Mouse (Mus musculus): ENCODE data around the gene Llgl2.

Gene Llgl2

DNA sequence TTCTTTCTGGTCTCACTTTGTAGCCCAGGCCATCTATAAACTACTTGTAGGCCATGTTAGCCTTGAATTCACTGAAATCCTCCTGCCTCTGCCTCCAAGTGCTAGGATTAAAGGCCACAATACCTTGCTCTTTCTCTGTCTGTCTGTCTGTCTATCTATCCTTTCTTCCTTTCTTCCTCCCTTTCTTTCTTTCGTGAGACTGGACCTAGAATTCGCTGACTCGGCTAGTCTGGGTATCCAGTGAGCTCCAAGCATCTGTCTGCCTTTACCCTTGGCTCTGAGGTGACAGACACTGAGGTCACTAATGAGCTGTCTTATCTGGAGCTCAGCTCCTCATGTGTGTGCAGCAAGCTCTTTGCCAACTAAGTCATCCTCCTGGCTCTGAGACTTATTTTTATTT lies 52.1 kb downstream of the Llgl2 start:
- DNase-seq (ENCODE audit: low read depth in 1 of 2, low spot score in 2 of 2): no peak

GRCm38 (mm10) chr11:115876438-115876837 lies 52.6 kb downstream of the Llgl2 start:
- DNase-seq (ENCODE audit: low read depth in 1 of 2, low spot score in 2 of 2): no peak

GRCm38 (mm10) chr11:115877174-115877755 lies 53.4 kb downstream of the Llgl2 start:
- DNase-seq (ENCODE audit: low read depth in 1 of 2, low spot score in 2 of 2): no peak

- DNase-seq (ENCODE audit: low read depth in 1 of 2, low spot score in 2 of 2): no peak
Measured at GRCm38 (mm10) chr11:115878071-115878470, 54.2 kb downstream of the Llgl2 start.

GRCm38 (mm10) chr11:115881002-115881401 lies 57.2 kb downstream of the Llgl2 start:
- no peak for DNase-seq (ENCODE audit: low read depth in 1 of 2, low spot score in 2 of 2)

- DNase-seq (ENCODE audit: low read depth in 1 of 2, low spot score in 2 of 2): no peak
Measured at GRCm38 (mm10) chr11:115883251-115883650, 59.4 kb downstream of the Llgl2 start.

DNA sequence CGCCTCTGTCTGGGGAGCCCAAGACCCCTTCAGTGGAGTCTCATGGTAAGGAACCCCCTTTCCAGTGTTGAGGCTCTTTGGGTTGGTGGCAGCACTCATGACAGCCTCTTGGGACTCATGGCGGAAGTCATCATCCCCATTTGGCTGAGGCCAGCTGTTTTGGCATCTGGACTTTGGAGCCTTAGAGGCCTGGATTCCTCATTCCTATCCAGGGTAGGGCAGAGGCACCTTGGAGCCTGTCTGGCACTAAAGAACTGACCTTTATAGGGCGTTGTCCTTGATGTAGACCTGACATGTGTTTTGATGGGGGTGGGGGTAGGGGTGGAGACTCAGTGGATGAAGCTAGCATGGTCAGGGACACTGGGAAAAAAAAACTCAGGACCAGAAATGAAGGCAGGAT lies 60.5 kb downstream of the Llgl2 start:
- DNase-seq (ENCODE audit: low read depth in 1 of 2, low spot score in 2 of 2): no peak

DNA sequence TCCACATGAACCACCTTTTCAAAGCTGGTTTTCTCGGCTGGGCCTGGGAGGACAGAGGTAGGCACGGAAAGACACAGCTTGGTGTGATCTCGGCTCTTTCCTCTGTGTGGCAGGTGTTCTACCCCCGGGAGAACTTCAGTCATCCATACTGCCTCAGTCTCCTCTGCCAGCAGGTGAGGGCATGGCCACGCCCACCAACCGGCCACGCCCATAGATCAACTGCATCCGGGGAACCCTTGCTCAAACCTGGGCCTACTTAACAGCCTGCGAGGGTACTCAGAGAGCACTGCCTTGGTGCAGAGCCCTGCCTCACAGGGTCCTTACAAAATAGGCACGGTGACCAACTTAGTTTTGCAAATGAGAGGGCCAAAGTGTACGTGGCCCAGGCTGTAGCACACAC lies 61.4 kb downstream of the Llgl2 start:
- DNase-seq (ENCODE audit: low read depth in 1 of 2, low spot score in 2 of 2): no peak

- DNase-seq (ENCODE audit: low read depth in 1 of 2, low spot score in 2 of 2): no peak
Measured at GRCm38 (mm10) chr11:115886446-115886845, 62.6 kb downstream of the Llgl2 start.

DNA sequence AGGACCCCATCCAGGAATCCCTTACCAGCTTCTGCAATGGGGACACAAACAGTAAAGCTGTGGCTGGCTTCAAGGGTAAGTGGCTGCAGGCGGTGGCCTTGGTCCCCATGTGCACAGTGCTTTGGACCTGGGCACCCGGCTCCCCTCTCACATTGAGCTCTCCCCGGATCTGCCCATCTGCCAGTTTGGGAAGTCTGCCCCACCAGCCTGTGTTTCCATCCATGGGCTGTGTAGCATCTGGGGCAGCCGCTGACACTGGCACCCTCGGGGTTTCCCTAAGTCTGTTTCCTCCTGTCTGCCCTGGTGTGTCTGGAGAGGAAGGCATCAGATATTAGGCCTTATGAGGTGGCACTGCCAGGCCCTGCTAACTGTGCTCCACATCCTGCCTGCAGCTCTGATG lies 64.2 kb downstream of the Llgl2 start:
- no peak for DNase-seq (ENCODE audit: low read depth in 1 of 2, low spot score in 2 of 2)

- no peak for DNase-seq (ENCODE audit: low read depth in 1 of 2, low spot score in 2 of 2)
Measured at GRCm38 (mm10) chr11:115889159-115889558, 65.3 kb downstream of the Llgl2 start.

GRCm38 (mm10) chr11:115892213-115892612 lies 68.4 kb downstream of the Llgl2 start:
- DNase-seq (ENCODE audit: low read depth in 1 of 2, low spot score in 2 of 2): no peak

DNA sequence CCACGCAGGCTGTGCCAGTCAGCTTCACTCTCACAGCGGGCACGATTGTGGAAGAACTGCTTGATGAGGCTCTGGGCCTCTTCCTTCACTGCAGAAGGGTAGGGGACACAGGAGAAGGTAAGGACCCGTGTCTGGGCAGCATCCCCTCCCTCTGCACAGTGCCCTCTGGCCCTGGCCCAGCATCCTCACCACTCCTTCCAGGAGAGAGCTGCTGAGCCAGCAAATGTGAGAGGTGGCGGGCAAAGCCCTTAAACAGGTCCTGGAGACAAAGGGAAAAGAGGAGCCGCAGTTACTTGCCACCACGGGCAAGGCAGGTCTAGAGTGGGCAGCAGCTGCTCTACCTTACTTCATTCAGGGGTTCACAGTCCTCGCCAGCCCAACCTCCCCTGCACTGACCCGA lies 69.2 kb downstream of the Llgl2 start:
- DNase-seq (ENCODE audit: low read depth in 1 of 2, low spot score in 2 of 2): no peak

- no peak for DNase-seq (ENCODE audit: low read depth in 1 of 2, low spot score in 2 of 2)
Measured at GRCm38 (mm10) chr11:115894755-115895520, 71.1 kb downstream of the Llgl2 start.

DNA sequence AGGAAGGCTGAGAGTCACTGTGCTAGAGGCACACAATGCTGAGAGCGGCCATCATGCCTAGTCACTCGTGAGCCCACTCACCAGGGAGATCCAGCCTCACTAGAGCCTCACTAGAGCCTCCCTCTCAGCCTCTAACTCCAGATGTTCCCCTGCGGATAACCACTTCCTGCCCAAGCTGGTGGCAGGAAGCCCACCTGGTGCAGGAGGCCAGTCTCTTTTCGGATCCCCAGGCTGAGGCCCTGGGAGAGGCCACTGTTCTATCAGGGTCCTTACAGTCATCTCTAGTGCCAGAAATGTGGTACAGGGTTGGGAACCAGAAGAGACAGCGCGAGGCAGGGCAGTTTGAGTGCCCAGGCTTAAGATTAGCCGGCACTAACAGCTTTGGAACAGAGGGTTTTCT lies 74.6 kb downstream of the Llgl2 start:
- DNase-seq (ENCODE audit: low read depth in 1 of 2, low spot score in 2 of 2): no peak

DNA sequence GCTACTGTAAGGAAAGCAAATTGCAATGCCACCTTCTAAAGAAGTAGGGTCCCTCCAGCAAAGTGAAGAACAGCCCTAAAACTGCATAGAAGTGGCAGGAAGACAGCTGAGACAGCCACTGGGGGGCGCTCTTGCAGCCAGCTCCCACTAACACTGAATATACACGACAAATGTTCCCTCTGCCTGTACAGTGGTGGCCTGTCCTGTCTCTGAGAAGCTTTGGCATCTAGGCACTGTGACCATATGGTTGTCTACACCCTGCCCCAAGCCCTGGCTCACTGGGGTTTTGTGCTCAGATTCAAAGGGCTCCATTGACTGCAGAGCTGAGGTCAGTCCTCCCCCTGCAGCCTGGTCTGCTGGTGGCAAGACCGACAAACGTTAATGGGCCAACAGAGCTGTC lies 75.0 kb downstream of the Llgl2 start:
- DNase-seq (ENCODE audit: low read depth in 1 of 2, low spot score in 2 of 2): peak in 1 of 2 experiments; percentile 45

GRCm38 (mm10) chr11:115899486-115900266 lies 75.8 kb downstream of the Llgl2 start, which contains the start of gene Smim5:
Smim5 (plus strand) TSS chr11:115899966.
- DNase-seq (ENCODE audit: low read depth in 1 of 2, low spot score in 2 of 2): no peak

DNA sequence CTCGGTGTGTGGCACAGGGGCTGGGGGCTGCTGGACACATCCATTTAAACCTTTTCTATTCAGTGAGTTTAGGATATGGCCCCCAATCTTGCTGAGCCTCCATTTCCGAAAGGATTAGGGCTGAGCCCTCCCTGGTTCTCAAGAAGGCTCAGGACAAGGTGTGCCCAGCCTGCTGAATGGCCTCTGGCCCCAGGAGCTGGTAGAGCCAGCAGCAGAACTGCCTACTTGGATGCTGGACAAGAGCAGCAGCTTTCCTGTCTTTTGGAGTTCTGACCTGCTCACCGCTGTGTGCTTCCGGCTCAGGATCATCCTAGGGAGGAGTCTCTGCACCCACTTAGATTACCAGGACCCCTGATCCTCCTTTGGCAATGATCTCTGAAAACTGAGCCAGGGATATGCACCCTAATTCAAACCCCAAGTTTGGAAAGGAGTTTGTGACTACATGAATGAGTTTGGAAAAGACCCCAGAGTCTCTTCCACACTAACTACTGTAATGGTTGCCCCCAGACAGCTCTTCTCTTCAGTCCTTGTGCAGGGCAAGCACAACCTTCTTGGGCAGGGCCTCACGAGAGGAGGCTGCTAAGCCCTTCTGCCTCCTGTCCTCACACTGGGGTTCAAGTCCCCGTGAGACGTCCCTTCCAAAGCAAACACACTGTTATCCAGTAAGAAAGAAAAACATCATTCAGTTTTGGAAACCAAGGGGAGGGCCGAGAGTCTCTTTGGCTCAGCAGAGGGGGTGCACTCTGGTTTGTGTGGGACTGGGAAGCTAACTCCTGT lies 76.9 kb downstream of the Llgl2 start:
- no peak for DNase-seq (ENCODE audit: low read depth in 1 of 2, low spot score in 2 of 2)

DNA sequence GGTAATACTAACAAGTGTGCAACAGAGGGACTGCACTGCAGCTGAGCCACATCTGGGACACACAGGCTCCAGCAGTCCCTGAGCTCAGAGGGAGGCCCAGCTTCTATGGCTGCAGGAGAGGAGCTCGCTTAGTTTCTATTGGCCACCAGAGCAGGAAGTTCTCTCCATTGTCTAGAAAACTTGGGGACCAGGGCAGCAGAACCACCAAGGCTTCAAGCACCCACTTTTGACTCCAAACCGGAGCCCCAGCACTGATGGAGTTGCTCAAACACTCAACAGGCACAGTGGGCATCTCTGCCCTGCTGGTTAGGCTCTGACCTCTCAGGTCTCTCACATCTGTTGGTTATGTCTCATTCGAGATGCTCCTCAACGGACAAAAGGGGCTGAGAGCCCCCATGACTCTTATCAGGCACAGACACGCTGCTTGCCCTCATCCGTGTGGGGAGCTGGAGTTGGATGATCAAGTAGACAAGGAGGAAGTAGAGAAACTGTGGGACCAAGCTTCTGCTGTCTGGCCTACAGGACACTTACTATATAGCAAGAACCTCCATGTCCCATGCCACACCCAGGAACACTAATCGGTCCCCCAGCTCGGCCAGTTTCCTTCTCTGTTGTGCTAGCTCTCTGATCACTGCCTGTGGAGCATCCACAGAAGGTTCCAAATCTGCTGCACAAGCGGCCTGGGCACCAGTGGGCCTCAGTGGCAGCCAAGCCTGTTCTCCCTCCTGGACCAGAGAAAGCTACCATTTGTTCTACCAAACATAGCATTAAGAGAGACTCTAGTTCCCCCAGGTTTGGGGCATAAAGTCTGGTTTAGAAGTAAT lies 77.7 kb downstream of the Llgl2 start:
- no peak for DNase-seq (ENCODE audit: low read depth in 1 of 2, low spot score in 2 of 2)

GRCm38 (mm10) chr11:115902177-115902576 lies 78.3 kb downstream of the Llgl2 start:
- no peak for DNase-seq (ENCODE audit: low read depth in 1 of 2, low spot score in 2 of 2)

Data from monocyte, adult 2 months (primary cell).